Mouse (Mus musculus): ENCODE measurements at regions not wholly inside any gene's neighbourhood (a gene's known extent, or its start where the extent isn't known, plus 50 kb on each side); places are given as distances from the start of the nearest gene placed in this dataset.

DNA sequence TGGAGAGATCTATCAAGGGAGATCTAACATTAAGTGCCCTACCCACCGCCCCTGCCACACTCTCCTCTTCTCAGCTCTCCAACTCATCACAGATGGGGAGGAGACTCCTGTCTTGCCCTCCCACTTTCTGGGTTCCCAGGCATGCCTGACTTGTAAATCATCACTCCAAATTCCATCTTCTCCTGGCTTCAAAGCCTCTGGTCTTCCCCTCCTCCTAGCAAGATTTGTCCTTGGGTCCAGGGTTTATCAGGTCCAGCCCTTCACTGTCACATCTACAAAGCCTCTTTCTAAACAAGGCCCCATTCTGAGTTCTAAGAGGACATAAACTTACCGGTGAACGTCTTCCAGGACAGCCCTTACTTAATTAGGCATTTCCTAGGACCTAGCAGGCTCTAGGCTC lies 73.3 kb upstream of the Col5a1 start:
- no peak for DNase-seq (ENCODE audit: low read depth, low spot score)

DNA sequence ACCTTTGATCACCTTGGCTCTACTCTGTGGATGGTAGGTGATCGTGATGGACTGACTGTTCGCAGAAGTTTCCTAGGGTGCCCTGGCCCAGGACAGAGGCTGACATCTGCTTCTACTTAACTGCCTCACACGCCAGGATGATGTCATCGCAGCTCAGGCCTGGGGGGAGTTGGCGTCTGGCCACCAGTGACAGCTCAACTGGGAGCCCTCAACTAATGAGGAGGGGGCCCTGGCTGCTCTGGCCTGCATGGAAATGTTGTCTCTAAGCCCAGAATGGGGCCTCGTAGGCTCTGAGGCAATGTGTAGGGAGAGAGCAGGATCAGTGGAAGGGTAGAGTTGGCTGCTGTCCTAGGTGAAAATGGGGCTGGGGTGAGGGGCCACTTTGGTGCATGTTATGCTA lies 72.9 kb upstream of the Col5a1 start:
- no peak for DNase-seq (ENCODE audit: low read depth, low spot score)

DNA sequence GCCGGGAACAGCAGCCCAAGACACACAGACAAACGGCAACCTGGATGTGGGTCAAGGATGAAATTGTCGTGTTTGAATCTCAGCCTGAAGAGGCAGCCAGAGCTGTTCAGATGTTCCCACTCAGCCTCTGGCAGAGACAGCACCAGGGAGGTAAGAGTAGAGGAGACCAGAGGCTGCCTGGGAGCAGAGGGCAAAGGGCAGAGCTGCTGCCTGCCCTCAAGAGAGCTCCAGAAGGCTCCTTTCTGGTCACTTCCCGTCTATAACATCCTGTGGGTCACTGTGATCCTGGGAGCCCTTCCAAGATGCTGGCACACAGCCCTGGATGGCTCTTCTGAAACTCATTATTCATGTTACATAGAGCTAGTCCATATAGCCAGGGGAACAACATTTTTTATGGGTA lies 67.6 kb upstream of the Col5a1 start:
- no peak for DNase-seq (ENCODE audit: low read depth, low spot score)

- no peak for DNase-seq (ENCODE audit: low read depth, low spot score)
Observed at GRCm38 (mm10) chr2:27826826-27827225, 59.4 kb upstream of the Col5a1 start.

DNA sequence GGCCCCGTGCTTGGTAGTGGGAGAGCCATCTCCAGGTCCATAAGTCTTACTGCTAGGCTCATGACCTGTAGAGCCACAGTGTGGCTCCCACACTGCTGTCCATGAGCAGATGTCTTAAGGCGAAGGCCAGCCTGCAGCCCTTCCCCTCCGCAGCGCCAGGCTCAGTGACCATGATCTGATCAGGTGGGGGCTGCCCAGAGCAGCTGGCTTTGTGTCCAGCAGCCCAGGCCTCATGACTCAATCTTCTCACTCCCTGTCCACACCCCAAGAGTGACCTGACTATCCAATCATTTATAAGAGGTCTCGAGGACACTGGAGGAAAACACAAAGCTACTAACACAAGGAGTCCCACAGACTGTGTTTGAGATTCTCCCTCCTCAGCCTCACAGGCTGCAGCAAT lies 58.6 kb upstream of the Col5a1 start:
- no peak for DNase-seq (ENCODE audit: low read depth, low spot score)

DNA sequence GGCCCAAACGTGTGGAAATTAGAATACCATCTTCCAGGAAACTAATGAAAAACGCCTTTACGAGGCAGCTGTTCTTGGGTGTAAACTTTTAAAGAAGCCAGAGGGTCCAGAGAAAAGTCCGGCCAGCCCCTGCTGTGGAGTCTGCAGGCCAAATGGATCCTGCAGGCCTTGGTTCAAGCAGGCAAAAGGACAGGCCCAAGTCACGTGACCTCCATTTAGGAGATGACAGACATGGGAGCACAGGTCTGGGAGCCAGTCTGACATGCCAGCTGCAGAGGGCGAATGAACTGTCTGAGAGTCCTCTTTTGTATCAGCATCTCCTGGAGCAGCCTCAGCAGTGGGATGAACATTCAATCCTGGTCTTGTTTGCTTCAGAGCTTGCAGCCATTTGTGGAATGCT lies 58.0 kb upstream of the Col5a1 start:
- no peak for DNase-seq (ENCODE audit: low read depth, low spot score)

- no peak for DNase-seq (ENCODE audit: low read depth, low spot score)
Observed at GRCm38 (mm10) chr2:27829551-27829950, 56.7 kb upstream of the Col5a1 start.

GRCm38 (mm10) chr2:27834971-27835370 lies 51.3 kb upstream of the Col5a1 start:
- no peak for DNase-seq (ENCODE audit: low read depth, low spot score)

GRCm38 (mm10) chr2:27835758-27836460 lies 50.3 kb upstream of the Col5a1 start:
- DNase-seq (ENCODE audit: low read depth, low spot score), result peak; percentile 20

Data from brain, embryonic 18.5 days (tissue).